Mouse (Mus musculus): ENCODE data around the gene Gm20814. TPM values are rescaled to one million over a fixed set of nuclear protein-coding genes. Genes with fewer than 3 reads are reported as not detected.
"Not testable (repeated sequence)": the region's sequence is repeated elsewhere in the genome, so short reads cannot be mapped to it uniquely, and the experiment has no call there.

The Gm20814 gene
- total RNA-seq (2021) = not detected

DNA sequence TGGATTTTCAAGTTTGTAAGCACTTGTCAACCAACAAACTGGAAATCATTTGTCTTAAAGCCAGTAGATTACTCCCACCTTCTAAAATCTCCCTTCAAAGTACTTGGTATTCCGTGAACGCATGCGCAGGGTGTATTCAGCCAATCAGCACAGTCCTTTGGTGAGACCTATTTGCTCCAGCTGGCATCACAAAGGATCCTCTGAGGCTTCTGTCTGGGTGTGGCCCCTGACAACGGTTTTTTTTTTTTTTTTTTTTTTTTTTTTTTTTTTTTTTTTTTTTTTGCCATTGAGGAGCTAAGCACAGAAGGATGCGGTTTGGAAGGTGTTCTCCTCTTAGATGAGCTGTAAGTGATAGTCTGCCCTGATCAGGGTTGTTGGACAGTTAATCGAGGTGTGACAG is at the start of gene Gm20814:
Gene Gm20814, plus strand, starts transcription at position 301 of the 400 bp plus-strand sequence.
- intact Hi-C loops (cut with DNase I); DNase-seq (ENCODE audit: low spot score): not testable (repeated sequence)
